Mouse (Mus musculus) heart, postnatal 0 days (tissue): ENCODE data around the gene Cdipt.

ENCODE experiments used
- CTCF ChIP-seq: IDR thresholded peaks from 2 replicates; pipeline ENCODE4 v1.5.1; 2016; ENCODE audit warnings: antibody characterized with exemption, control low read depth, low read depth
- EP300 ChIP-seq: IDR thresholded peaks from 2 replicates; pipeline ENCODE4 v1.6.1; 2016; ENCODE audit warnings: antibody characterized with exemption, low read depth

DNA sequence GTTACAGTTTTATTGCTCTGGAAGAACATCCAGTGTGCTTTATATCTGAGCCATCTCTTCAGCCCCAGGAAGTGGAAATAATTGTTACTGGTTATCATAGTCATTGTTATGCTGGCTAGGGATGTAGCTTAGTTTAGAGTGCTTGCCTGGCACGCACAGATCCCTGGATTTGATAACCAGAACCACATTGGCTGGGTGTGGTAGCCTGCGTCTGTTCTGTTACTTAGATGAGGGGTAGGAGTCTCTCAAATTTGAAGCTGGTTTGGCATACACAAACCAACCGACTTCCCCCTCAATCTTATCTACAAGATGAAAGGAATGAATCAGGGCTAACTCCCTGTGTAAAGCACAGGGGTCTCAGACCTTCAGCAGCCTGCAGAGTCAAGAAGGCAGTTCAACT is 49.4 kb upstream of the Cdipt start:
- TF ChIP-seq CTCF, result no peak
- no peak for TF ChIP-seq EP300
